Mouse (Mus musculus): Measurements from ENCODE around the gene Syn3.

DNA sequence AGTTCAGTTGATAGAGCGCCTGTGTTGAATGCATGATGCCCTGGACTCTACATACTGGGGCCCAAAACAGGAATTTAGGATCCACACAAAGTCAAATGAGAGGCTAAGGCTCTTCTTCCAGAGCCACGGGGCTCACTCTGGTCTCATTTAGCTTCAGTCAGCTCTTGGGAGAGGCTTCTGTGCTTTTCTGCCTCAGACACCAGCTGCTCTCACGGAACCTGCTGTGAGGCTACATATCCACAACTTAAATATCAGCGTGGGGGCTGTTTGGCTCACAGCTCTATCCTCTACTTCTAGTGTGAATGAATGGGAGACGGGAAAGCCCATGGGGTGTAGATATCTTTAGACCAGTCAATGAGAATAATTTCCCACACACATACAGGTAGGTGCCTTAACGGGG lies 109.9 kb downstream of the Syn3 start:
- no peak for TF ChIP-seq CTCF (IDR thresholded peaks at IDR 0.05; ENCODE audit: low read depth)
- TF ChIP-seq EP300 (IDR thresholded peaks at IDR 0.05; ENCODE audit: low read depth), result no peak
